Mouse (Mus musculus) embryonic facial prominence, embryonic 12.5 days (tissue): ENCODE results near the gene Gm37240. TPM values are rescaled to one million over a fixed set of nuclear protein-coding genes. Genes with fewer than 3 reads are reported as not detected.
A peak's percentile ranks its signal among the peaks of the same experiment; 100 is the strongest.
"Not testable (repeated sequence)": the region's sequence is repeated elsewhere in the genome, so short reads cannot be mapped to it uniquely, and the experiment has no call there.

ENCODE experiments used
- ATAC-seq: fragments of 200-750 bp; cut with Nextera tagmentation; 2 replicates; pipeline ENCODE4 v1.8.0; 2017; ENCODE audit not compliant: insufficient number of reproducible peaks, insufficient read depth, low FRiP score, low TSS enrichment
- H3K27ac ChIP-seq: fragments of 300-500 bp; sonication (generic); 2 replicates; pipeline ENCODE4 v1.5.1; 2016; ENCODE audit warnings: mild to moderate bottlenecking
- H3K27me3 ChIP-seq: fragments of 300-500 bp; sonication (generic); 2 replicates; pipeline ENCODE4 v1.6.1; 2016; ENCODE audit warnings: mild to moderate bottlenecking, moderate library complexity
- H3K36me3 ChIP-seq: fragments of 300-500 bp; sonication (generic); 2 replicates; pipeline ENCODE4 v1.6.1; 2016; ENCODE audit warnings: mild to moderate bottlenecking
- H3K4me1 ChIP-seq: fragments of 300-500 bp; sonication (generic); 2 replicates; pipeline ENCODE4 v1.6.1; 2016
- H3K4me2 ChIP-seq: fragments of 300-500 bp; sonication (generic); replicated peaks from 2 replicates; pipeline ENCODE4 v1.6.1; 2016; ENCODE audit warnings: mild to moderate bottlenecking, moderate library complexity
- H3K4me3 ChIP-seq: fragments of 300-500 bp; sonication (generic); 2 replicates; pipeline ENCODE4 v1.5.1; 2016; ENCODE audit warnings: mild to moderate bottlenecking
- H3K9ac ChIP-seq: fragments of 300-500 bp; sonication (generic); 2 replicates; pipeline ENCODE4 v1.6.1; 2016; ENCODE audit warnings: mild to moderate bottlenecking, moderate library complexity
- H3K9me3 ChIP-seq: fragments of 300-500 bp; sonication (generic); 2 replicates; pipeline ENCODE4 v1.6.1; 2016; ENCODE audit warnings: mild to moderate bottlenecking, moderate library complexity
- WGBS: fragments of 180-500 bp; shearing (Covaris S2); methylation state at CpG from one replicate; pipeline ENCODE4 v1.1.7; 2016; 5-methylcytosine and 5-hydroxymethylcytosine counted together
- polyA plus RNA-seq: library from polyadenylated mRNA; unstranded; fragments of >200 nt; fragmentation: Nextera tagmentation; extraction: Ambion mirVana; gene quantifications from 2 replicates; pipeline ENCODE4 v1.2.1, GENCODE M21; 2016

Gm37240 gene
- polyA plus RNA-seq, 1 experiment from 2014 or later: 4.0 TPM

- WGBS: 0% methylated on average over 4 of the region's 4 CpGs
- peak overlapping the region; percentile 84; the same call in 1 of the 2 replicates for H3K27ac ChIP-seq
Measured at GRCm38 (mm10) chr3:84581696-84582022, 1305.7 kb downstream of the Gm37240 start.

GRCm38 (mm10) chr3:84580716-84581115 is 1306.6 kb downstream of the Gm37240 start:
- no peak overlapping the region for H3K27ac ChIP-seq
- H3K27me3 ChIP-seq: no peaks in the 10 kb centered on the region
- ATAC-seq: no peak
- H3K36me3 ChIP-seq: no peaks in the 10 kb centered on the region
- WGBS: 58% methylated on average over 4 of the region's 4 CpGs
- peak overlapping the region; percentile 33; the same call in 1 of the 2 replicates for H3K9ac ChIP-seq
- H3K4me1 ChIP-seq: peaks cover 20% of the 10 kb centered on the region
- H3K4me3 ChIP-seq: peak overlapping the region; percentile 75; the same call in 1 of the 2 replicates
- H3K4me2 ChIP-seq: peak overlapping the region; percentile 87
- no peaks in the 10 kb centered on the region for H3K9me3 ChIP-seq

More at GRCm38 (mm10) chr3:84581696-84582022, 1305.7 kb downstream of the Gm37240 start:
- Histone ChIP-seq H3K27me3 (no peaks in the 10 kb centered on the region), H3K4me1 (peaks cover 20% of the 10 kb centered on the region), H3K4me3 (peak overlapping the region; percentile 75), H3K4me2 (peak overlapping the region; percentile 87), H3K9ac (peak overlapping the region; percentile 87), H3K9me3 (no peaks in the 10 kb centered on the region), H3K36me3 (no peaks in the 10 kb centered on the region)
- no peak for ATAC-seq

GRCm38 (mm10) chr3:84570501-84570900 is 1316.8 kb downstream of the Gm37240 start:
- Histone ChIP-seq H3K27ac (no peak overlapping the region), H3K4me2 (no peak overlapping the region), H3K4me3 (no peak overlapping the region), H3K27me3 (no peaks in the 10 kb centered on the region), H3K4me1 (0 out of 2 replicates have a peak, but pooled peaks cover 3% of the 10 kb centered on the region), H3K9me3 (no peaks in the 10 kb centered on the region), H3K9ac (no peak overlapping the region), H3K36me3 (no peaks in the 10 kb centered on the region)
- ATAC-seq: no peak
- 85% methylated on average over 3 of the region's 3 CpGs for WGBS

- no peaks in the 10 kb centered on the region for H3K9me3 ChIP-seq
- no peaks in the 10 kb centered on the region for H3K27me3 ChIP-seq
- ATAC-seq: no peak
- no peaks in the 10 kb centered on the region for H3K36me3 ChIP-seq
- no peak overlapping the region for H3K4me2 ChIP-seq
- no peak overlapping the region for H3K4me3 ChIP-seq
- H3K4me1 ChIP-seq: 0 out of 2 replicates have a peak, but pooled peaks cover 3% of the 10 kb centered on the region
- WGBS: 74% methylated on average over 6 of the region's 6 CpGs
- no peak overlapping the region for H3K9ac ChIP-seq
- H3K27ac ChIP-seq: no peak overlapping the region
Measured at GRCm38 (mm10) chr3:84569587-84569986, 1317.7 kb downstream of the Gm37240 start.

GRCm38 (mm10) chr3:84568540-84568939 is 1318.8 kb downstream of the Gm37240 start:
- Histone ChIP-seq H3K4me2 (no peak overlapping the region), H3K4me3 (no peak overlapping the region), H3K9me3 (no peaks in the 10 kb centered on the region), H3K36me3 (no peaks in the 10 kb centered on the region), H3K9ac (no peak overlapping the region), H3K4me1 (0 out of 2 replicates have a peak, but pooled peaks cover 3% of the 10 kb centered on the region), H3K27me3 (no peaks in the 10 kb centered on the region), H3K27ac (no peak overlapping the region)
- ATAC-seq: no peak
- WGBS: 95% methylated on average over 6 of the region's 6 CpGs

- Histone ChIP-seq H3K4me2 (no peak overlapping the region), H3K27ac (no peak overlapping the region), H3K27me3 (no peaks in the 10 kb centered on the region), H3K9ac (no peak overlapping the region), H3K9me3 (no peaks in the 10 kb centered on the region), H3K4me3 (no peak overlapping the region), H3K36me3 (no peaks in the 10 kb centered on the region), H3K4me1 (no peaks in the 10 kb centered on the region)
- 90% methylated on average over 4 of the region's 4 CpGs for WGBS
- ATAC-seq: no peak
Measured at GRCm38 (mm10) chr3:84563415-84563814, 1323.9 kb downstream of the Gm37240 start.

GRCm38 (mm10) chr3:84562911-84563310 is 1324.4 kb downstream of the Gm37240 start:
- not testable (repeated sequence) for H3K9ac ChIP-seq

GRCm38 (mm10) chr3:84558301-84558700 is 1329.0 kb downstream of the Gm37240 start:
- H3K4me2 ChIP-seq: no peak overlapping the region
- WGBS: 95% methylated on average over 3 of the region's 3 CpGs
- H3K4me3 ChIP-seq: no peak overlapping the region
- no peak for ATAC-seq
- H3K36me3 ChIP-seq: no peaks in the 10 kb centered on the region
- no peaks in the 10 kb centered on the region for H3K27me3 ChIP-seq
- H3K27ac ChIP-seq: no peak overlapping the region
- no peaks in the 10 kb centered on the region for H3K9me3 ChIP-seq
- no peak overlapping the region for H3K9ac ChIP-seq
- 0 out of 2 replicates have a peak, but pooled peaks cover 5% of the 10 kb centered on the region for H3K4me1 ChIP-seq

More at GRCm38 (mm10) chr3:84562911-84563310, 1324.4 kb downstream of the Gm37240 start:
- H3K4me2 ChIP-seq, H3K36me3 ChIP-seq, H3K27ac ChIP-seq, H3K4me1 ChIP-seq, H3K27me3 ChIP-seq, ATAC-seq, H3K9me3 ChIP-seq, H3K4me3 ChIP-seq: not testable (repeated sequence)
- WGBS: 88% methylated on average over 2 of the region's 2 CpGs

- Histone ChIP-seq H3K27me3 (no peaks in the 10 kb centered on the region), H3K9ac (no peak overlapping the region), H3K4me1 (0 out of 2 replicates have a peak, but pooled peaks cover 5% of the 10 kb centered on the region), H3K4me3 (no peak overlapping the region), H3K36me3 (no peaks in the 10 kb centered on the region), H3K9me3 (no peaks in the 10 kb centered on the region), H3K27ac (no peak overlapping the region), H3K4me2 (no peak overlapping the region)
- WGBS: 89% methylated on average over 3 of the region's 3 CpGs
- ATAC-seq: no peak
Measured at GRCm38 (mm10) chr3:84555780-84556179, 1331.5 kb downstream of the Gm37240 start.

GRCm38 (mm10) chr3:84547177-84547576 is 1340.1 kb downstream of the Gm37240 start:
- H3K9ac ChIP-seq: no peak overlapping the region
- H3K4me1 ChIP-seq: no peaks in the 10 kb centered on the region
- no peak overlapping the region for H3K27ac ChIP-seq
- no peak overlapping the region for H3K4me2 ChIP-seq
- no peaks in the 10 kb centered on the region for H3K27me3 ChIP-seq
- 52% methylated on average over 8 of the region's 8 CpGs for WGBS
- no peaks in the 10 kb centered on the region for H3K9me3 ChIP-seq
- no peak overlapping the region for H3K4me3 ChIP-seq
- ATAC-seq: no peak
- no peaks in the 10 kb centered on the region for H3K36me3 ChIP-seq

- not testable (repeated sequence) for H3K27me3 ChIP-seq, H3K4me1 ChIP-seq, H3K9me3 ChIP-seq, H3K27ac ChIP-seq, ATAC-seq, H3K4me2 ChIP-seq, H3K9ac ChIP-seq, H3K36me3 ChIP-seq, H3K4me3 ChIP-seq
- WGBS: 22% methylated on average over 3 of the region's 3 CpGs
Measured at GRCm38 (mm10) chr3:84542450-84542849, 1344.9 kb downstream of the Gm37240 start.

GRCm38 (mm10) chr3:84541881-84542280 is 1345.4 kb downstream of the Gm37240 start:
- Histone ChIP-seq H3K9me3 (no peaks in the 10 kb centered on the region), H3K27ac (no peak overlapping the region), H3K4me3 (no peak overlapping the region), H3K9ac (no peak overlapping the region), H3K4me2 (no peak overlapping the region), H3K4me1 (no peaks in the 10 kb centered on the region), H3K36me3 (no peaks in the 10 kb centered on the region), H3K27me3 (no peaks in the 10 kb centered on the region)
- no peak for ATAC-seq
- WGBS: 86% methylated on average over 1 of the region's 1 CpGs

GRCm38 (mm10) chr3:84540640-84541039 is 1346.7 kb downstream of the Gm37240 start:
- no peak for ATAC-seq
- H3K4me1 ChIP-seq: no peaks in the 10 kb centered on the region
- no peaks in the 10 kb centered on the region for H3K9me3 ChIP-seq
- no peak overlapping the region for H3K9ac ChIP-seq
- no peaks in the 10 kb centered on the region for H3K36me3 ChIP-seq
- H3K4me2 ChIP-seq: no peak overlapping the region
- H3K27me3 ChIP-seq: no peaks in the 10 kb centered on the region
- no peak overlapping the region for H3K27ac ChIP-seq
- H3K4me3 ChIP-seq: no peak overlapping the region
